Mouse (Mus musculus) liver, adult (tissue): Measurements from ENCODE around the gene Tmem252.

Experiments used
- GATA4 ChIP-seq: IDR thresholded peaks from 2 replicates; pipeline ENCODE4 v1.6.1; 2014; ENCODE audit warnings: mild to moderate bottlenecking, low read length; ENCODE audit not compliant: insufficient replicate concordance

Tmem252 gene

DNA sequence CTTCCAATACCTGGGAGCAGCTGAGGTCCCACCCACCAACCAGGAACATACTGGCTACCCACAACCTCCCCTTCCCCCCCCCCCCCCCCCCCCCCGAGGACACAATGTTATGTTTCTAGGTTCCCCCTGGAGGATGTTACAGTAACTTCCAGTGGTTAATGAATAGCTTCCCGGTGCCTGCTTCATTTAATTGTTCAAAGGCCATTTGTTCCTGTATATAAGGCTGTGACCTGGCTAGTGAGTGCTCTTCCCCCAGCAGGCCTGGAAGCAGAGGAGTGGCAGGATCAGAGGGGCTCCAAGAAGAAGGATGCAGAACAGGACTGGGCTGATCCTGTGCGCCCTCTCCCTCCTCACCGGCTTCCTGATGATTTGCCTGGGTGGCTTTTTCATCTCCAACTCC is at the start of gene Tmem252:
Gene Tmem252, plus strand, starts transcription at position 247 of the 400 bp plus-strand sequence.
- no peak for TF ChIP-seq GATA4

DNA sequence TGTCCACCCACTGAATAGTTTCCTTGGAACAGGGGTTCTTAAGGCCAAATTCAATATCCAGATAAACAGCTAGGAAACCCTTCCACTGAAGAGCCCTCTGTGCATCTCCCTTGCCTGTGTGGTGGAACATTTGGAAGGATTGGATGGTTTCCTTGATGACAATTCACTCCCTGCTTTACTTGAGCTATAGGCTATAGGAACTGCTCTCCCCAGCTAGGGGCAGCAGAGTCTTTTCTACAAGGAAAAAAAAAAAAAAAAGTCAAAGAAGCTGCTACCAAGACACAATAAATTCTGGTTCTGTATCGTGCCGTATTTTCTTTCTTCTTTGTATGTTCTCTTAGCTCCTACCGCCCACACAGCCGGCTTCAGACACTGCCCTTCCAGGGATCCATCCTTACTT is 45.8 kb upstream of the Tmem252 start:
- no peak for TF ChIP-seq GATA4

DNA sequence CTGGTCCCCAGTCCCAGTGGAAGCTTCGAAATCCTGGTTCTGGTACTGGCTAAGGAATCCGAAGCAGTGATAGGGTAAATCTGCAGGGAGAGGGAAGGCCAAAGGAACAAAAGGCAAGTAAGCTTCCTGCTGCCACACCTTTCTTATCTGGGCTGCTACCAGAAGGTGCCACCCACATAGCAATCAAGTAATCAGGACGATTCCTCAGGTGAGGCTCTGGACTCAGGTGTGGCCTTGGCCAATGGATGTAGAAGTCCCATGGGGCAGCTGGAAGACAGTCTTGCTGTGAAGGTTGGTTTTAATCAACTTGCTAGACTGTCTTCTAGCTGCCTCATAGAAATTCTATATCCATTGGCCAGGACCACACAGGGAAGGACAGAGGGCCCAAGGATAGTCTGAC is 40.8 kb upstream of the Tmem252 start:
- TF ChIP-seq GATA4 = no peak

DNA sequence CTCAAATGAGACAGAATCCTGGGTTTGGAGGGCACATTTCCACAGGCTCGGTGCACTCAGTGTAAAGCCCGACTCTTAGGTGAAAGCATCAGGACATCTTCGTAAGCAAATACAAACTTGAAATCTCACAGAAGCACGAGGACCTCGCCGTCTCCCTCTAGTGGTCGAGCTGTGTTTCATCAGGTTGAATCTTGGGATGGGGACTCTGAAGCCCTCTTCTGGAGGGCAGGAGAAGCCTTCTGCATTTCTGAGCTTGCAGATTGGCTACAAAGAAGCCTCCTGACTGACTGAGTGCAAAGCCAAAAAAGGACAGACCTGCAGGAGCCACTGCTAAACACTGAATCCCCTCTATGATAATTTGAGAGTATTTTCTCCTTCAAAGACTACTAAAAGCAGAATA is 39.2 kb upstream of the Tmem252 start:
- no peak for TF ChIP-seq GATA4

DNA sequence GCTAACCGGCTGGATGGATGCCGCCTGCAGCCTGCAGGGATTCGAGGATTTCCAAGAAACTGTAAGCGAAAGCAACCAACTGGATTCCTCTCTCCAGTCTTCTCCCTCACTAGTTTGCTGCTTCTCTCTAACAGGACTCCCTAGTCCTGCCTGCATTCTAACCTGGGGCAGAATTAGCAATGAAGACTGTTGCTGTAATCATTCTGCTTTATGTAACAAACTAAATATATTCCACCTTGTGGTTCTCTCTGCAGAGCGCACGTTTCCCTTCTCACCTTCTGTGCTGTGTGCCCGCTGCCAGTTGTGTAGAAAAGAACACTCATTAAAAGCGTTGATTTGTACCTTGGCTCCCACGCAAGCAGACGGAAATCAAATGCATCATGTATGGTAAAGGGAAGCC is 37.2 kb upstream of the Tmem252 start:
- TF ChIP-seq GATA4 = no peak

DNA sequence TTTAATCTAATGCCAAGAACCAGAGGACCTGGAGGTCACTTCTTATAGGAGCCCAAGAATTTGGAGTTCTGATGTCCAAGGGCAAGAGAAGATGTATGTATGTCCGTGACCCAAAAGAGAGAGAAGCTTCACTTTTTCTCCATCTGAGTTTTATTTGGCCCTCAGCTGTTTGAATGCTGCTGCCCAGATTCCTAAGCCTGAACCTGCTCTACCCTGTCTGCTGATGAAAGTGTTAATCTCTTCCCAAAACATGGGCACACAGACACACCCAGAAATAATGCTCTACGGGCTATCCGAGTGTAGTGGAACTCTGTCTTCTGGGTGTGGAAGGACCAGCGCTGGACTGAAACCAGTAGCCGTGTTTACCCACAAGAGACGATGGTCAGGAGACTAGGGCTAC is 35.8 kb upstream of the Tmem252 start:
- no peak for TF ChIP-seq GATA4

DNA sequence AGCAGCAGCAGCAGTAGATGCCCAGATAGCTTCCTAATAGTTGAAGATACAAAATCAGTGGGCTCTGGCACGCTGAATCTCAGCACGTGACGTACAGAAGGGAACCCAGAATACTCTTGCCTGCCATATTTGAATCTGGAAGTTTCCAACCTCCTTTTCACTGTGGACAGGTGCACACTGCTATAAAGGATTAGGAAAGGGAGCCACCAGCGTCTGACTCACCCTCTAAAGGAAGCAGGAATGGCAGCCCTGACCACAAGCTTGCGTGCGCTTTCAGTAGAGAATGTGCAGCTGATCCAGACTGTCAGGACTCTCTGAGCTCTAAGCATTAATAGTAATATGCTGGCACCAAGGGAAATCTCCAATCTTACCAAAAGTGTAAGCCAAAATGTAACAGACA is 32.8 kb upstream of the Tmem252 start:
- TF ChIP-seq GATA4 = no peak

DNA sequence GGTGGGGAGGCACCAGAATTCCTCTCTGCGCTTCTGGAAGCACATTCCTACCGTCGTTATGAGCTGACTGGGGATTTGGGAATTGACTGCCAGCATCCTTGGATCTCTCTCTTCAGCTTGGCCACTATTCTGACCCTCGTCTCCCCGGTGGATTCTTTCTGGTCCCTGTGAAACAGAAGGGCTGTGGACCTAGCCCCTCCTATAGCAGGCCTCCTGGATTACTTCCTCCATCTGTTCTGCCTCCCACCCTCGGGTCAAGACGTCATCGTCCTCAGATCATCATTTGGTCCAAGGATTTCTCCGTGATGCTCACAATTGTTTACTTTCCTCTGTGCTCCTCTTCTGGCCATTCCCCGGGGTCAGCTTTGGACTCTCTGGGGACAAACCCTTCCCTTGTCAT is 28.8 kb upstream of the Tmem252 start:
- no peak for TF ChIP-seq GATA4

DNA sequence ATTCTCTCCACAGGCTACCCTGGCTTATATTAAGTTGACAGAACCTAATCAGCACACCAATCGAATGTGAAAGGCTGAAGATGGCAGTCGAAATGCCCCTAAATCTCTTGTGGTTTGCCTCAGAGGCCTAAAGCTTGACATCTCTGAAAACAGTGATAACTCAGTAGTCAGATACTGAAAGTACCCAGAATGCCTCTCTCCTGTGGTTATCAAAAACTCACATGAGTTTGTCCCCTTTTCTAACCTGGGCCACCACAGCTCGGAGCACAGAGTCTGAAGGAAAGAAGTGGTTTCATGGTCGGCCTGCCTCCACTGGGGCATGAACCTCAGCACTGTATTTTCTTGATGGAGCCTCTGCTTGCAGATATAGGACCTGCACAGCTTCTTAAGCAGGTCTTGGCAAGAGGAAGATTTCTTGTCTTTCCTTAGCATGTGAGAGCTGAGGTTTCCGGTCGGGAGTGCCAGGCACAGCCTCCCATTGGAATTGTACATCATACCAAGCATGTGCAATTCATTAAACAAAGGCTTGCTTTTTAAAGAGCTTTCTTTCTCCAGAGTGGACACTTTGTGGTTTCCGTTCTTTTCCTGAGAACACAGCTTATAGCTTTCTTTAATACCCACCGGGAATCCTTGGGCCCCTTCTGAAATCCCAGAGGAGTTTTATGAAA is 27.5 kb upstream of the Tmem252 start:
- no peak for TF ChIP-seq GATA4

DNA sequence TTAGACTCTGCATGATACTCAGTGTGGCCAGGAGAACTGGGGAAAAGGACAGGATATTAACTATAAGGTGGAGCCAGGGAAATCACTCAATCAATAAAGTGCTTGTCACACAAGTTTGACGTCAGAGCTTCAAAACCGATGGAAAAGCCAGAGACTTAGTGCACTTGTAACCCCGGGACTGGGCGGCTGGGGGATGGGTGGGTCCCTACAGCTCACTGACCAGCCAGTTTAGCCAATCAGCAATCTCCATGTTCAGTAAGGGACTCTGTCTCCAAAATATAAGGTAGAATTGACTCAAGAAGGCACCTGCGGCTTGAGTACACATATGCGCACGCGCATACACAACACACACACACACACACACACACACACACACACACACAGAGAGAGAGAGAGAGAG is 25.8 kb upstream of the Tmem252 start:
- TF ChIP-seq GATA4 = no peak

DNA sequence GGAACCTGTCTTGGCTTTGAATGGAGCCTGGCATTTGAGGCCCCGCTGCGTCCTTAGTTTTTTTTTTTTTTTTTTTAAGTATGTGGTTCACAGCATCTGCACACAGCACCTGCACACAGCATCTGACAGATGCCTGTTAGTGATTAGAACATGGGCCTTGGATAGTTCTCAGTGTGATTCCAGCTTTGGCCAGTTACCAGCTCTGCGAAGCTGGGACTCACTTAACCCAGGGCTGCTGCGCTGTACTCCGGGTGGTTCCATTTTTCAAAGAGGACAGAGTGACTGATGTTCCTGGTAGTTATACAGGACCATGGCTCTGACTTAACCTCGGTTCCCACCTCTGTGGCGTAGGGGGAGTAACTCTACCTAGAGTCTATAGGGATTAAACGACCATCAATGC is 23.4 kb upstream of the Tmem252 start:
- no peak for TF ChIP-seq GATA4

DNA sequence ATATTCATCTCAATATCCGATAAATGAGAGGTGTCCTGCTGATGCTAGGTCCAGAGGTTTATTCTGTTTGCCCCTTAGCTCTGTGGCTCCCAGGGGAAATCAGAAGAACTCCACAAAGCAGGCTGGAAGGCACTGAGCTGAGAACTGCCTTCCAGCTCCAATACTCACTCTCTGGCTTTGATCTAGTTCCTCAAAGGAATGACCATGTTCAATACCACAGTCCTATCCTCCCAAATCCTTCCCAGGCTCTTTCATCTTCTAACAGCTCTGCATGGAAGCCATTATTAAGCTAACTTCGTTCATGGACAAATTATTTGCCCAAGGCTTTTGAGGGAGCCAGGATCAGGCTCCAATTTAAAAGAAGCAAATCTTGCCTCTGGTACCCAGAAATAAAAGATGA is 22.2 kb upstream of the Tmem252 start:
- no peak for TF ChIP-seq GATA4

DNA sequence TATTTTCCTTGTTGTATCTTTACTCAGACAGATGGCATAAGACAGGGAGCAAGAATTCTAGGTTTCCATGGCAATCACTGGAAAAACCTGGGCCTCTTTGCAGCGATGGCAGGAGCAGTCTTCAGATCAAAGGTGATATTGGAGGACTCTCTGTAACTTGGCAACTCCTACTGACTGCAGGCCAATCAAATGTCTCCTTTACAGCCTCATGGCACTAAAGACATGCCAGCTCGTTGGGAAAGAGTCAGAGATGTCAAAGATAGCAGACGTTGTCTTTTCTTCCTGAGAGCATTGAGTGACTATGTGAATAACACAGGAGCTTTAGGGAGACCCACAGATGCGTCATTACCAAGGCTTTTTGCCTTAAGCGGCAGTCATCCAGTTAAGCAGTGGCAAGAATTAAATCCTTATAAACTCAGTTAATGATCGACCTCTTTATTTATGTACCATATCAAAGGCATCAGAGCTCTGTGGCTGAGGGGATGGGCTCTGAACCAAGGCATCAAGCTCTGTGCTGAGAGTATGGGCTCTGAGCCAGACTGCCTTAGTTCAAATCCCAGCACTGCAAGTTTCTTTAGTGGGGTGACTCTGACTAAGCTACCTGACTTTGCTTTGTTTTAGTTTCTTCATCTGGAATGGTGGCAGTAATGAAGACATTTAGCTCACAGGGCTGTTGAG is 21.3 kb upstream of the Tmem252 start:
- peak; percentile 63 for TF ChIP-seq GATA4

DNA sequence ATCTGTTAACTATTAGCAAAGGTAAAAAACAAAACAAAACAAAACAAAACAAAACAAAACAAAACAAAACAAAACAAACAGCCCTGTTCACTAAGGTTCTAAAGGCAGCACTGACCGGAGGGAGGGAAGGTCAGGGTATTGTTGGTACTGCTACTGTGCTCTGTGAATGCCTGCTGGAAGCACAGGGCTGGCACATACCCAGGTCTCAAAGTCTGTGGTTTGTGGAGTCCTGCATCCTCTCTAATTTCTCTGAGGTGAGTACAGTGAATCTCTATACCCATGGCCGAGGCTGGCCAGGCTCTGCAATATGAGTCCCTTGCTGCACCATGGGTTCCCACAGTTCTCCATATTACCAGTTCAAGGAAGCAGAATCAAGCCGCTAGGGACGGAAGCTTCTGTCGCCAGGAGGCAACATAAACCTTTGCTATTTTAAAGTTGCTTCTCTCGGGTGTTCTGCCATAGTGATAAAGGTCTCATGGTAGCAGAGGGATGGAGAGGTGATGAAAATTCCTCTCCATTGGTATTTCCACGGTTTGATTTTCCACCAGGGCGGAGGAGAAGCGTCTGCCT is 20.5 kb upstream of the Tmem252 start:
- TF ChIP-seq GATA4 = no peak

DNA sequence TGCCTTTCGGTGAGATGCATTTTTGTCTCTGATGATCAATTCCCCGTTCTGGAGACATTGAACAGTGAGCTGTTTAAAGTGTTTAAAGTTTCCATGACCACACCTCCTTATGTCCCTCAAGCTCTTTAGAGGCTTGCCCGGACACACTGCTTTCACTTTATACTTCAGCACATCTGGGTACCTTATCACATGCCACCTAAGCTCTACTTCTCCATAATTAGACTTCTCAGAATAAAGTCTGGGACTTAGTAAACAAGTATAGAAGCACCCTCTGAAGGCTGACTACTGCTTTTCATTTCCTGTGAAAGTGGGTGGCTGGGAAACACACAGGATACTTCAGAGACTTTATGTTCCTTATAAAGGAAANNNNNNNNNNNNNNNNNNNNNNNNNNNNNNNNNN is 16.8 kb upstream of the Tmem252 start:
- no peak for TF ChIP-seq GATA4

DNA sequence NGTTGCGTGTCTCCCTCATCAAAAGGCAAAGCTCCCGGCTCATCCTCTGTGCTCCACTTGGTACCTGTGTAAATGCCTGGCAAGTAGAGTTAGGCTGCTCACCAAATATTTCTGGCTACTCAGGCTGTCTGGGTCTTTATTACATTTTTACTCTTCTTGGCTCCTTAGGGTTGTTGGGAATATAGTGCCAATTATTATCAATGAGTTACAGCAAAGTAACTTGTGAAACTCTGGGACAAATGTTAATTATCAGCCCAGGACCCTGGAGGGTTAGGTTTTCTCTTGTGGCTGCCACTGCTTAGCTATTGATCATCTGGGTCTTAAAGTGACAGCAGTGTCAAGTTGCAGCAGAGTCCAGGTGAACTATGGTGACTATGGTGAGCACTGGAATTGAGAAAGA is 11.5 kb upstream of the Tmem252 start:
- no peak for TF ChIP-seq GATA4

DNA sequence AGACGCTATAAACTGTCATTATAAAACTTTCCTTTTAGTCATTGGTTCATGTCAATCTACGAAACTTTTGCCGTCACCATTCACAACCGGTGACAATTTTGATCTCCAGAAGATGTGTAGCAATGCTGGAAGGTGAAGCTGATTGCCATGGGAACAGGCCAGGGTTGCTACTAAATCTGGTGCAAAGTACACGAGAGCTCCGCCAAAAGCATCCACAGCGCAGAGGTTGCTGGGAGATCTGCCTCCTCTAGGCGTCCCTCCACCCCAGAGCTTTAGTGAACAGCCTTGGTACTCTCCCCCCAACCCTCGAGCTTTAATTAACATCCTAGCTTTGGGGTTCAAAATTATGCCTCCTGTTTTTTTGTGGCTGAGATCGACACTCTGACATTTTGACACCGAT is 8.0 kb upstream of the Tmem252 start:
- no peak for TF ChIP-seq GATA4
